Mouse (Mus musculus): ENCODE data around the gene Fam104a.

Gene Fam104a

GRCm38 (mm10) chr11:113683957-113684706 lies at the start of gene Fam104a, which contains the start of gene D11Wsu47e:
Gene Fam104a, minus strand, starts transcription at chr11:113684155.
Gene D11Wsu47e, plus strand, starts transcription at chr11:113684412.
- peak; percentile 96 for DNase-seq (ENCODE audit: low spot score)

DNA sequence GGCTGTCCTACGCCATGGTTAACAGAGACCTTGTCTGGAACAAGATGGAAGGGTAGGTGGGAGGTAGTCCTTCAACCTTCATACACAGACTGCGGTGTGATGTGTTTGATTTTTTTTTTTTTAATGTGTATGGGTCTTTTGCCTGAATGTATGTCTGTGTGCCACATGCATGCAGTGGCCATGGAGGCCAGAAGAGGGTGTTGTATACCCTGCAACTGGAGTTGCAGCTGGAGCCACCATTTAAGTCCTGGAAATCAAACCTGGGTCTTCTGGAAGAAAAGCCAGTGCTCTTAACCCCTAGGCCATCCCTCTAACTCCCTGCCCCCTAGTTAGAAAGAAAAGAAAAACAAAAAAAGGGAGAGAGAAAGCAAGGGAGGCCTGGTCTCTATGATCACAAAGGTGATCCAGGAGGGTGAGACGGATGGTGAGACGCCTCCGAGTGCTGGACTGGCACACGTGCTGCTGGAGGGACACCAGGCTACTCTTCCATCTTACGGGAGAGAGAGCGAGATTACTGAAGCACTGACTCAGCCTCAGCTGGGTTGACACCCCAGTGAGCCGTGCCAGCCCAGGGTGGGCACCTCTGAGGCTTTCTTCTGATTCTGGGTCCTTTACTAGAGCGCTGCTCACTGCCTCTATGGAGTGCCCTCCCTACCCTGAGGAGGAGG lies 48.1 kb upstream of the Fam104a start:
- no peak for DNase-seq (ENCODE audit: low spot score)

GRCm38 (mm10) chr11:113730879-113731278 lies 46.9 kb upstream of the Fam104a start:
- no peak for DNase-seq (ENCODE audit: low spot score)

- no peak for DNase-seq (ENCODE audit: low spot score)
Observed at GRCm38 (mm10) chr11:113729917-113730316, 46.0 kb upstream of the Fam104a start.

DNA sequence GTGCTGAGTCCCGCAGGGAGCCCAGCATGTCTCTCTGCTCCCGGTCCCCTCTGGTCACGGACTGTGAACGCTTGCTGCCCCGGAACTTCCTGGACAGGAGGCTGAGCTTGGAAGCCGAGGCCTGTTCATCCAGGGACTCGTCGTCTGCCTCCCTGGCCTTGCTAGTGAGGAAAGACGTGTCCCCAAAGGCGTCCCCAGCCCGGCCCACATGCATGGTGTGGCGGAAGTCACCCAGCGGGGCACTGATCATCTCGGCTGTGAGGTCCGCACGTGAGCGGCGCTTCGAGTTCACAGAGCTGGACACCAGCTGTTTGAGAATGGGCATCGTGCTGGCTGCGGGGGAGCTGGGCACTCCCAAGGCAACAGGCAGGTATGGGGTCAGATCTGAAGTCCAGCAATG lies 45.3 kb upstream of the Fam104a start:
- DNase-seq (ENCODE audit: low spot score) = no peak

GRCm38 (mm10) chr11:113727992-113728391 lies 44.0 kb upstream of the Fam104a start:
- peak; percentile 70 for DNase-seq (ENCODE audit: low spot score)

DNA sequence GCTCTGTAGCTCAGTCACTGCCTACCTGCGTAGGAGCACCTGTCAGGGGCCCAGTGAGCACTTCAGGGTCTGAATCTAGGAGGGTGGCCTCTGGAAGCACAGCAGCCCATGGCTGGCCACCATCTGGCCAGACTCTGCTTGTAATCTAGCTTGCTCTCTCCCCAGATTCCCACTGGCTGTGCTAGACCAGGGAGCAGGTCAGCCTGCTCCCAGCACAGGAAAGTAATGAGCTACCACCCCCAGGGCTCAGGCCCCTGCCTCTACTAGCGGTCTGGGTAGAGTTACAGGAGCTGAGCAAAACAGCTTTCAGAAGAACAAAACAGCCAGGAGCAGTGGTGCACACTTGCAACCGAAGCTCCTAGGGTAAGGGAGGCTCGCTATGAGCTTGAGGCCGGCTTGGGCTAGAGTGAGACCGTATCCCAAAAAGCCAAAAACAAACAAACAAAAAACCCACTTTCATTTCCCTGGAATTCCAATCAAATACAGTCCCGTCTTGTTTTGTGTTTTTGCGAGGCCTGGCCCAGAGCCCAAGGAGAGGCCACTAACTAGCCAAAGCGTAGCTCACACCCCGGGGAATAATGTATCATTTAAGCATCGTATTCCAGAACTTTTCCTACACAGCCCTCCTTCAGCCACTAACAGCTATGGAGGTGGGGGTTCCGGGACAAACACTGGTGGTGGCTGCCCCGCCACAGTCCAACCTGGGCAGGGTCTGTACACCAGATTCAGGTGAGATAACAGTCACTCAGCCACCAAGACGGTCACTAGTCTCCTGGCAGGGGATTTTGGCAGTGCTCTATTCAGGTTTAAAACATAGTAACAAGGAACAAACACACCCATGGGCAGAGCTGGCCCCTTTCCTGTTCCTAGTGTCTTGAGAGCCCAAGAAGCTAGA lies 43.3 kb upstream of the Fam104a start:
- no peak for DNase-seq (ENCODE audit: low spot score)

DNA sequence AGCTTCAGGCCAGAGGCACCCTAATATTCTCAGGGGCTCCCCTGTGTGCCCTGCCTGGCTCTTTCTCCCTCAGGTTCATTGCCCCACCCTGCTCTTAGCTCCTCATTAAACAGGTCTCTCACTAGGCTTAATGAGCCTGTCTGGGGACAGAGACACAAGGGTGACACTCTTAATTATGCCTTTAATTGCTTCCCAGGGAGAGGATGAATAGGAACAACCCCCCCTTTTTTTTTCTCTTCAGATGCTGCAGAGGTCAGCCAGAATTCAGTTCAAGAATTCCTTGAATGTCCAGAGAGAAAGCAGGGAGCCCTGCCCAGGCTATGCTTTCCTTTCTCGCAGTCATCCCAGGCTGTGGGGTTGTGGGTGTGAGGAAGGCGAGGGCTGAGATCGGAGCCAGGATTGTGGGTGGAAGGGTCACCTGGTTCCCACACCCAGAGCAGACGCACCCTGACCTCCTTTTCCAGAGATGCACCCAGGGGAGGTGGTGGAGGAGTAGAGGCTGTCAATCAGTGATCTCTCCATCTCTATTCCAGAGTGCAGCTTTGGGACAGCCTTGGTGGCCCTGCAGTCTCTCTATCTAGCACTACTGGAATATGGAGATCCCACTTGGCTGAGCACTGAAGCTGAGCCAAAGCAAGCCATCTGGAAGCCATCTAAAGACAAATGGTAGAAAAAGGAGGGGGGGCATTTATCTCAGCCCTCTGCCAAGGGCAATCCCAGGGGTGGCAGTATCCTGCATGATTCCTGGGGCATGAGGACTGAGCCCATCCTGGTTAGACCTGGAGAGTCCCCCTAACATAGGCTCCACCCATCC lies 41.5 kb upstream of the Fam104a start:
- DNase-seq (ENCODE audit: low spot score) = no peak

DNA sequence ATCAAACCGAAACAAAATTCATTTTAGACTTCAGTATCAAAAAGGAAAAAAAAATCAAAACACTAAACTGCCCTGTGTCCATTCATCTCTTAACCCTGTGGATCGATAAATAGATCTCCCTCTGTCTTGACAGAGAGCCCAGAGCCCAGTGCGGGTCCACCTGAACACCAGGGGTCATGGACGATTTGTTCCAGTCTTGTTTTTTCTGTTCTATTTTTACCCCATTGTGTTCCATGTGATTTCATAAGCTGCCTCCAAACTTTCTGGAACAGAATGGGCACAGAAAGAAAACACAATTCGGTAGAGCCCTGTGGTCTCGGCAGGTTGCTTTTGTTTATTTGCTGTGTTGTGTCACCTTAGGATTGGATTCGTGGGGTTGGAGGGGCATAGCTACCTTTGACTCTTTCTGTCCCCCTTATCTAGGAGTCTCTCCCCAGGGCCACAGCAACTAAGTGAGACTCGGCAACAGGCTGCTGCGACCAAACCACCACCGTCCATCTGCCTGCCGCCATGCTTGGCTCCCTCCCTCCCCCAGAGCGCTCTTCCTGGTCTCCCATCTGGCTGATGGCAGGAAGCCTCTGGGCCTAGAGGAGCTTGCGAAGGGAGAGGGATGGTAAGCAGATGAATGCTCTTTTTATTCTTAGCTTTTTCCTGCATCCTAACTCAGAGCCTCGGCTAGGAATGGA lies 38.6 kb upstream of the Fam104a start:
- no peak for DNase-seq (ENCODE audit: low spot score)

DNA sequence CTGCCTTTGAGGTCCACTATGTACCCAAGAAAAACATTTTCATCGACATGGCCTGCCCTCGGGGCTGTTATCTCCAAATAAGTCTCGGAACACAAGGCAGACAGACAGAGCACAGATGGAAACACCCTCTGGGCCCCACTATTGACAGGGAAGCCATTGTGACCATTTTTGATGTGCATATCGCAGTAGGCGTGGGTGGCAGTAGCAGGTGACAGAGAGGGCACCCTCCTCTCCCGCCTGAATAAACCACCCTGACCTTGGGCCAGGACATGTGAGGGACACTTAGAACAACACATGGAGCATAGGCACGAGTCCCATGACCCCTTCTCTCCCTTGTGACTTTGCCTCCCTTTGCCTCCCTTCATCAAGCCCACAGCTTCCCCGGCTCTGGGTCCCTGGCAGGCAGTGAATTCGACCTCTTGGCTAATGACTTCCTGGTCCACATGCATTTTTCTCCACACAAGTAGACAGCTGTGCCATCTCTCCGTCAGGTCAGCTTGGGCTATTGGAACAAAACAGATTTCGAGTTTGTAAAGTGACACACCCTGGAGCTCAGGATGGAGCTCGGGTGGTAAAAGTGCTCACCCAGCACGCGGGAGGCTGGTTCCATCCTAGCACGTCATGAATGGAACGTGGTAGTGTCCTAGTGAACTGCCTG lies 33.9 kb upstream of the Fam104a start:
- DNase-seq (ENCODE audit: low spot score) = peak; percentile 40

DNA sequence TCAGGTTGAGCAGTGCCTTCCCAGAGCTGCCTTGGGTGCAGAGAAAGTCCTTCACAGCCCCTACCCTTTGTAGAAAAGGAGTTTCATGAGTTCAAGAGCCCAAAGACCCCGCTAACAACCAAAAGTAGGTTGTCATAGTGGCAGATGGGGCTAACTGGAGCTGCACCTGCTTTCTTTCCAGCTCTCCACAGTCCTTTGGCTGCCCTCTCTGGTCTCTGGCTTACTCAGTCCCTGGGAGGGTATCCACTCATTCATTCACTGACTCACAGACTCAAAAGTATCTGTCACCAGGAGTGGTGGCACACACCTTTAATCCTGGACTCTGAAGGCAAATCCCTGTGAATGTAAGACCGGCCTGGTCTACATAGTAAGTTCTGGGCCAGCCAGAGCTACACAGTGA lies 32.2 kb upstream of the Fam104a start:
- no peak for DNase-seq (ENCODE audit: low spot score)

DNA sequence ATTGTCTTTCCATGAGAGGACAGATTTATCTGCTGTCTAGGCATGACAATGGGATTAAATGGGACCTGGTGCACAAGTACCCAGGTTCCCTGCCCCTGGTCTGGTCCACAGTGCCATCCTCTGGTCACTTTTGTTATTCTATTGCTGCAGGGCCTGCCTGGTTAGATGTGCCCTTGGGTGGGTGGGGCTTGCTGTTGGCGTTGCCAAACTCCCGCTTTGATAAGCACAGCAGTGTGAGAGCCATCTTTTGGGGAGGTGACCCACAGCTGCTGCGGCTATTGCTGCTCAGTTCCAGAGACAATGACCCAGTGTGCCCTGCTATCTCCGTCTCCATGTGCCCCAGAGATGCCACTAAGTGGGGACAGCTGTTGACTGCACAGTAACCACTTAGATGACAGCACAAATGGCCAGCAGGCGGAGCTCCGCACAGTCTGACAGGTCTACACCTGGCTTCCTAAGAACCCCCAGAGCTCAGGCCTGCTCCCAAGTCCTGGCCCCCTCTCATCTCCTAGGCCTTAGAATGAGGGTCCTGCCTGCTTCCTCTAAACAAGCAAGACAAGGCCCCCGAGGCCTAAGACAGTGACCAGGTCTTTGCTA lies 31.2 kb upstream of the Fam104a start:
- no peak for DNase-seq (ENCODE audit: low spot score)

DNA sequence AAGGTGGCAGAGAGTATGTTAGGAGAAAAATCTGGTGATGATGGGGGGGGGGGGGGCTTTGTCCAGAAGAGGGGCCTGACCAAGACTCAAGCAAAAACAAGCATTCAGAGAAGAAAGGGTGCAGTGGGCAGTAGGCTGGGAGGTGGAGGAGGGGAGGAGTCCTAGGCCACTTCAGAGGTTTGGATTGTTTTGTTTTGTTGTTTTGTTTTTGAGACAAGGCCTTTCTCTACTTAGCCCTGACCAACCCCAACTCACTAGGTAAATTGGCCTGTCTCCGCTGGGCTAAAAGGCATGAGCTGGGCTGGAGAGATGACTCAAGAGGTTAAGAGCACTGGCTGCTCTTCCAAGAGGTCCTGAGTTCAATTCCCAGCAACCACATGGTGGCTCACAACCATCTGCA lies 27.1 kb upstream of the Fam104a start:
- no peak for DNase-seq (ENCODE audit: low spot score)

DNA sequence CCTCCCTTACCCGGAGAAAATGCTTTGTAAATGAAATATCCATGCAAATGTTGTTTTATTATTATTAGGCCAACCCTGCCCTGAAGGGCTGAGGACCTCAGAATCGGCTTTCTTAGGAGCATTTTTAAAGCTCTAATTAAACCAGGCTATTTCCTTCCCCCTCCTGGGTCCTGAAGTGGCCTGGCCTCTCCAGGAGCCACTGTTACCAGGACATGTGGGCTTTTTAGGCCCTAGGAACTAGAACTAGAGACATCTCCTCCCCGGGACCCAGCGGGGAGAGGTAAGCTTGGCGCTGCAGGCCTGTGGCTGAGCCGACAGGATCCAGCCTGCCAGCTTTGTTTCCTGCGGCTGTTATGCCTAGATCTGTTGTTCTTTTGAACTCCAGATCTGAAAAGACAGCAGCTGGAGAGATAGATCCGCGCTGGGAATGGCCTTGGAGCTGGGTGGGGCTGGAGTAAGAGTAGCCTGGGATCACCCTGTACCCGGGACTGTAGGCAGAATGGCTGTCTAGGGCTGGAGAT lies 26.4 kb upstream of the Fam104a start:
- DNase-seq (ENCODE audit: low spot score) = peak; percentile 60

GRCm38 (mm10) chr11:113709731-113710256 lies 25.8 kb upstream of the Fam104a start, which contains the start of gene Cpsf4l:
Gene Cpsf4l, minus strand, starts transcription at chr11:113710017.
- DNase-seq (ENCODE audit: low spot score) = peak; percentile 54

DNA sequence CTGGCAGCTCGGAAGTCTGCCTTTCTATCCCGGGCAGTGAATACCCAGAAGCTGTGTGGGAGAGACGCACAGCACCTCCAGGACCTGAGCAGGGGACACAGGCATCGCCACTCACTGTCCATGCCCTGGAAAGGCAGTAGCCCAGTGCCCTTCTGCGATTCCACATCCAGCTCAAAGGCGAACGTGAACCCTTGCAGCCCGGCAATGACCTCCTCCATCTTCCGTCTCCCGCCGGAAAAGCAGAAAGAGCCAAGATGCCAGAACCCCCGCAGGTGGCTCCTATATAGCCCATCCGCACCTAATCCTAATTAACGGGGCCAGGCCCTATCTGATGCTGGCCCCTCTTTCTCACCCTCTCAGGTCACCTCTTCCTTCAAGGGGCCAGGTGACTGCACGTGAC lies 25.3 kb upstream of the Fam104a start:
- DNase-seq (ENCODE audit: low spot score) = peak; percentile 49

DNA sequence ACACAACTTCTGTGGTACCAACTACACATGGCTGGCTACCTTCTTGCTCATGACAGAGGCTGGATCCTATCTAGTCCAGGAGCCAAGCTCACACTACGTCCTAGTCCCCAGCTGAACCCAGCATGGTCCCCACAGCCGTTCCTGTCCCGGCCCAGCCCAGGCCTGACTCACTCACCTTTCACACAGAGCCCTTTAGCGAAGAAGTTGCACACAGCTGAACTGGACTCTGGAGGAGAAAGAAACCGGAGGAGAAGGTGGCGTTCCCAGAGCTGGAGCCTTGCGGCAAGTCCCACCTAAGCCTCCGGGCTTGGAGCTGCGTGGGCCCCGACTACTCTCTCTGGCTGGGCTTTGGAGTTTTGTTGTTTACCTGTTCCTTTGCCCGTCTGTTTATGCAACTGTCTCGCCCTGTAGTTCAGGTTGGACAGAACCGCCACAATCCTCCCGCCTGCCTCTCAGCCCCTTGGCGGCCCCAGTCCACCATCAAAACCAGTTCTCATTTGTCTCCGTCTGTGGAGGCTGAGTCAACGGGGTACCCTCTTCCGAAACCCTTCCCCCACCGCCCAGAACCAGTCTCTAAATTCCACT lies 24.8 kb upstream of the Fam104a start:
- no peak for DNase-seq (ENCODE audit: low spot score)

DNA sequence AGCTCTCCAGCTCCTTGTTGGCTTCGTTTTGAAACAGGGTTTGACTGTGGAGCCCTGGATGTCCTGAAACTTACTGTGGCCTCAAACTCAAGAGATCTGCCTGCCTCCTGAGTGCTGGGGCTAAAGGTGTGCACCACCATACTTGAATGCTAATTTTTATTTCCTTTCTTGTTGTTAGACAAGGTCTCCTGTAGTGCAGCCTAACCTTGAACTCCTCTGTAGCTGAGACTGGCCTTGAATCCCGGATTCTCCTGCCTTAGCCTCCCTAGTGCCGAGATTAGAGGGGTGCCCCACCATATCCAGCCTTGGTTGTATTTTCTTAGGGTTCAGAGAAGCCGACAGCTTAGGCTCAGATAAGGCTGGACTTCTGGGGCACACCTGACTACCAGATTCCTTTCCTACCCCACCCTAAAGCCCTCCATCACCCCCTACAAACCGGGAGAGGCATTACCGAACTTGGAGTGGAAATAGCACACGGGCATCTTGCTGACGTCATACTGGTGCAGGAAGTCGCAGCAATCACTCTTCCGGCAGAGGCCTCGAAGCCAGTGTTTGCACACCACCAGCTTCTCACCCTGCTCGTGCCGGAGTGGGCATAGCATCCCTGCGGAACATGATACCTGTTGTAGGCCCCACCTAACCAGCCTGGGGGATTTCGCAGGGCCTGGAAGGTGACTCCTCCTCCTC lies 22.2 kb upstream of the Fam104a start:
- no peak for DNase-seq (ENCODE audit: low spot score)

GRCm38 (mm10) chr11:113703758-113704157 lies 19.8 kb upstream of the Fam104a start:
- peak; percentile 85 for DNase-seq (ENCODE audit: low spot score)

All from embryo, embryonic 10 days (tissue).